Mouse (Mus musculus) hindbrain, embryonic 13.5 days (tissue): Measurements from ENCODE around the gene Strip1. TPM values are rescaled to one million over a fixed set of nuclear protein-coding genes. Genes with fewer than 3 reads are reported as not detected.

Source experiments
- ATAC-seq: fragments of 200-750 bp; cut with Nextera tagmentation; 2 replicates; pipeline ENCODE4 v1.8.0; 2017; ENCODE audit warnings: moderate TSS enrichment; ENCODE audit not compliant: low FRiP score
- H3K27ac ChIP-seq: fragments of 300-500 bp; sonication (generic); 2 replicates; pipeline ENCODE4 v1.5.1; 2015; ENCODE audit warnings: inconsistent platforms, mild to moderate bottlenecking, moderate library complexity
- H3K27me3 ChIP-seq: fragments of 300-500 bp; sonication (generic); 2 replicates; pipeline ENCODE4 v1.6.1; 2015; ENCODE audit warnings: mild to moderate bottlenecking, inconsistent platforms
- H3K36me3 ChIP-seq: fragments of 300-500 bp; sonication (generic); 2 replicates; pipeline ENCODE4 v1.6.1; 2015; ENCODE audit warnings: mild to moderate bottlenecking, inconsistent platforms
- H3K4me1 ChIP-seq: fragments of 300-500 bp; sonication (generic); replicated peaks from 2 replicates; pipeline ENCODE4 v1.6.1; 2015; ENCODE audit warnings: inconsistent platforms
- H3K4me2 ChIP-seq: fragments of 300-500 bp; sonication (generic); 2 replicates; pipeline ENCODE4 v1.6.1; 2015; ENCODE audit warnings: inconsistent platforms, mild to moderate bottlenecking, moderate library complexity
- H3K4me3 ChIP-seq: fragments of 300-500 bp; sonication (generic); 2 replicates; pipeline ENCODE4 v1.5.1; 2015; ENCODE audit warnings: mild to moderate bottlenecking, inconsistent platforms
- H3K9ac ChIP-seq: fragments of 300-500 bp; sonication (generic); 2 replicates; pipeline ENCODE4 v1.6.1; 2015; ENCODE audit warnings: mild to moderate bottlenecking, inconsistent platforms
- H3K9me3 ChIP-seq: fragments of 300-500 bp; sonication (generic); 2 replicates; pipeline ENCODE4 v1.6.1; 2016; ENCODE audit warnings: inconsistent platforms
- WGBS: fragments of 180-500 bp; shearing (Covaris S2); methylation state at CpG from one replicate; pipeline ENCODE4 v1.1.7; 2015; 5-methylcytosine and 5-hydroxymethylcytosine counted together
- polyA plus RNA-seq: library from polyadenylated mRNA; unstranded; fragments of >200 nt; fragmentation: Nextera tagmentation; extraction: Ambion mirVana; gene quantifications from 2 replicates; pipeline ENCODE4 v1.2.1, GENCODE M21; 2015

Strip1 gene
- polyA plus RNA-seq, 1 experiment from 2014 or later = 143 TPM

DNA sequence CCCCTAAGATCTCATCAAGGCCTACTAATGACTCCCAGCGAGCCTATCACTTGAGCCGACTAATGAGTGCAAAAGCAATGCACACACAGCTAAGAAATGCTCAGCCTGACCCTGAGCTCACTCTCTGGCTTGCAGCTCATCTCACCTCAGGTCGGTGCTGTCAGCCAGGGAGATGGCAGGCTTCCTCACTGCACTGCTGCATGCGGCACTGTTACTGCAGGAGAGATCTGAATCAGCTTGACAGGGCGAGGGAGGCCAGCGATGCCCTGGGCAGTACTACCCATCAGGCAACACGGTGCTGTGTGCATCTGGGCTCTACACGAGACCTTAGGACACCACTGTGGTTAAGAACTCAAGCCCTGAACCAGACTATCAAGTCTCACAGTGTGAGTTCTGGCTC is 6.0 kb downstream of the Strip1 start:
- H3K36me3 ChIP-seq = peaks cover 87% of the 10 kb centered on the region
- no peak overlapping the region for H3K4me3 ChIP-seq
- peaks cover 22% of the 10 kb centered on the region for H3K4me1 ChIP-seq
- WGBS = 92% methylated on average over 8 of the region's 8 CpGs
- no peak overlapping the region for H3K9ac ChIP-seq
- ATAC-seq = no peak
- no peaks in the 10 kb centered on the region for H3K27me3 ChIP-seq
- no peak overlapping the region for H3K4me2 ChIP-seq
- H3K9me3 ChIP-seq = no peaks in the 10 kb centered on the region
- H3K27ac ChIP-seq = no peak overlapping the region

DNA sequence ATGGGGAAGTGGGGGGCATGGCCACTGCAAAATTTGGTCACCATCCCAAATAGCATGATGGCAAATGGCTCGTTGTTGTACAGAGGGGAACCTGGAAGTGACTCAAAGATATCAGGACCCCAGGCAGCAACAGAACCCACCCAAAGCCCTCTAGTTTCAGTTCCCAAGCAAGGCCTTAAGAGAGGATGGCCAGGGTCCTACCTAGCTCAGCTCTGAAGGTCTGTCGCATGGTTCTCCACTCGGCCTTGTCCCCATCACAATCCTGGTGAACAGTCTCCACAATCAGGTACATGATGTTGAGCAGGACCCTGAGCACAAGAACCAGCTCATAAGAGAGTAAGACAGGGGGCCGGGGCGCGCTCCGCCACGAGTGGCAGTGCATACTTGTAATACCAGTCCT is 7.1 kb downstream of the Strip1 start:
- ATAC-seq = no peak
- H3K27ac ChIP-seq = no peak overlapping the region
- no peak overlapping the region for H3K4me3 ChIP-seq
- no peak overlapping the region for H3K4me2 ChIP-seq
- H3K36me3 ChIP-seq = peaks cover 92% of the 10 kb centered on the region
- no peaks in the 10 kb centered on the region for H3K9me3 ChIP-seq
- H3K4me1 ChIP-seq = peaks cover 11% of the 10 kb centered on the region
- H3K27me3 ChIP-seq = no peaks in the 10 kb centered on the region
- 97% methylated on average over 8 of the region's 8 CpGs for WGBS
- no peak overlapping the region for H3K9ac ChIP-seq

- Histone ChIP-seq H3K4me2 (no peak overlapping the region), H3K36me3 (peaks cover 97% of the 10 kb centered on the region), H3K9me3 (no peaks in the 10 kb centered on the region), H3K27me3 (no peaks in the 10 kb centered on the region), H3K4me3 (no peak overlapping the region), H3K9ac (no peak overlapping the region), H3K4me1 (no peaks in the 10 kb centered on the region), H3K27ac (no peak overlapping the region)
- no peak for ATAC-seq
- 99% methylated on average over 7 of the region's 7 CpGs for WGBS
These were observed 9.0 kb downstream of the Strip1 start for GRCm38 (mm10) chr3:107622537-107622936.

GRCm38 (mm10) chr3:107621286-107622075 is 10.0 kb downstream of the Strip1 start:
- no peaks in the 10 kb centered on the region for H3K27me3 ChIP-seq
- no peak overlapping the region for H3K4me2 ChIP-seq
- no peaks in the 10 kb centered on the region for H3K9me3 ChIP-seq
- WGBS = 93% methylated on average over 21 of the region's 21 CpGs
- no peaks in the 10 kb centered on the region for H3K4me1 ChIP-seq
- peaks cover 97% of the 10 kb centered on the region for H3K36me3 ChIP-seq
- H3K27ac ChIP-seq = no peak overlapping the region
- ATAC-seq = no peak
- H3K9ac ChIP-seq = no peak overlapping the region
- no peak overlapping the region for H3K4me3 ChIP-seq

DNA sequence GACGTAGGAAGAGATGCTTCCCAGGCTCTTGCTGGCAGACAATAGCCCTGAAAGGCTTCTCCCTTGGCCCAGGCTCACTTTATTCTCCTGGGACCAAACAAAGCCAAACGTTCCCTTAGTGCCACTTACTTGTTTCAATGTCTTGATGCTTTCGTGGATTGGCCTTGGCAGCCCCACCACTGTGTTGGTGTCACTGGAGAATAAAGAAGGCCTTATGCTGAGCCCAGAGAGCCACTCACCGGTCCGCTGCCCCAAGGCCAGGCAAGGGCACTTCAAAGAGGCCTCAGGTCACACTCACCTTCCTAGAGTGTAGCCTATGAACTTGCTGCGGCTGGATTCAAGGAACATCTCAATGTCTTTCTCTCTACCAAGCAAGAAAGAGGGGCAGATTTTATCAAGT is 11.6 kb downstream of the Strip1 start:
- Histone ChIP-seq H3K27me3 (no peaks in the 10 kb centered on the region), H3K4me3 (no peak overlapping the region), H3K27ac (no peak overlapping the region), H3K9me3 (no peaks in the 10 kb centered on the region), H3K4me2 (no peak overlapping the region), H3K9ac (no peak overlapping the region), H3K36me3 (peaks cover 97% of the 10 kb centered on the region), H3K4me1 (no peaks in the 10 kb centered on the region)
- WGBS = 90% methylated on average over 6 of the region's 6 CpGs
- ATAC-seq = no peak

DNA sequence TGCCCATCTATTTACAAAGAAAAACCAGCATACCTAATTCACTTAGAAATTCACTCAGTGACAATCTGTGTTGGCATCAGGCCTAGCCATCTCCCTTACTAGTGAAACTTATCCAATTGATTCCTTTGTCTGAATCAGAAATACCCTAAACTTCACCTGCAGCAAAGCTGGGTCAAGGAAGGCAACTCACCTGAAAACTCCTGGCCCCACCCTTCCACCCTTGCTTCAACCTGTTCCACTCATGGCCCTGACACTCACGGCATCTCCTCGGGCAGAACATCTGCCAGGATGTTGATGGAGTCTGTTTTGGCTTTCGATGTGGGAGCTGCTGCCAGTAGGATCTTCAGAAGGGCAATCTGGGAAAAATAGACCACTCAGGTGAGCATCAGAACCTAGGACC is 13.7 kb downstream of the Strip1 start:
- no peak overlapping the region for H3K4me2 ChIP-seq
- WGBS = 98% methylated on average over 3 of the region's 3 CpGs

GRCm38 (mm10) chr3:107612902-107613525 is 18.5 kb downstream of the Strip1 start:
- Histone ChIP-seq H3K9me3 (no peaks in the 10 kb centered on the region), H3K4me1 (no peaks in the 10 kb centered on the region), H3K36me3 (peaks cover 77% of the 10 kb centered on the region), H3K4me3 (no peak overlapping the region), H3K9ac (no peak overlapping the region), H3K4me2 (no peak overlapping the region), H3K27ac (no peak overlapping the region), H3K27me3 (no peaks in the 10 kb centered on the region)
- 86% methylated on average over 11 of the region's 11 CpGs for WGBS
- ATAC-seq = peak; percentile 50

More for the DNA sequence above, 13.7 kb downstream of the Strip1 start:
- H3K27ac ChIP-seq = no peak overlapping the region
- no peak overlapping the region for H3K9ac ChIP-seq
- no peaks in the 10 kb centered on the region for H3K4me1 ChIP-seq
- ATAC-seq = no peak
- no peaks in the 10 kb centered on the region for H3K9me3 ChIP-seq
- no peak overlapping the region for H3K4me3 ChIP-seq
- H3K27me3 ChIP-seq = no peaks in the 10 kb centered on the region
- H3K36me3 ChIP-seq = peaks cover 97% of the 10 kb centered on the region

GRCm38 (mm10) chr3:107611394-107611793 is 20.1 kb downstream of the Strip1 start:
- WGBS = 65% methylated on average over 4 of the region's 4 CpGs
- Histone ChIP-seq H3K4me1 (no peaks in the 10 kb centered on the region), H3K36me3 (peaks cover 60% of the 10 kb centered on the region), H3K9ac (no peak overlapping the region), H3K27me3 (no peaks in the 10 kb centered on the region), H3K4me3 (no peak overlapping the region), H3K27ac (no peak overlapping the region), H3K9me3 (no peaks in the 10 kb centered on the region), H3K4me2 (no peak overlapping the region)
- ATAC-seq = no peak

- H3K4me1 ChIP-seq = no peaks in the 10 kb centered on the region
- H3K36me3 ChIP-seq = peaks cover 40% of the 10 kb centered on the region
- no peaks in the 10 kb centered on the region for H3K9me3 ChIP-seq
- H3K27me3 ChIP-seq = peaks cover 6% of the 10 kb centered on the region; the same call in 1 of the 2 replicates
- ATAC-seq = no peak
- WGBS = 57% methylated on average over 3 of the region's 3 CpGs
- no peak overlapping the region for H3K4me3 ChIP-seq
- no peak overlapping the region for H3K27ac ChIP-seq
- H3K9ac ChIP-seq = no peak overlapping the region
- no peak overlapping the region for H3K4me2 ChIP-seq
These were observed 22.1 kb downstream of the Strip1 start for GRCm38 (mm10) chr3:107609376-107609775.

DNA sequence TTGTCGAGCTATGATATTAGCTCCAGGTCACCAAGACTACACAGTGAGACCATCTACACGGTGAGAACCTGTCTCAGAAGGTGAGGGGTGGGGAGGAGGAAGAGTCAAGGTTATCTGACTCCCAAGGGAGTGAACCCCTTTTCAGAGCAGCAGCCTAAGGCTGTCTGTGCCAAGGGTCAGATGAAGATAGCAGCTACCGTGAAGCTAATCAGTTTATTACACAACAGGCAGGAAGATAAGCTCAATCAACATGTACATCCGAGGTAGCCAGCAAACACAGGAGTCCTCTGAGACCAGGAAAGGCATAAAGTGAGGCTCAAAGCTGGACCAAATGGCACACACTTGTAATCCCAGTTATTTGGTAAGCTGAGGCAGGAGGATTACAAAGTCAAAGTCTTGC is 22.7 kb downstream of the Strip1 start:
- peaks cover 11% of the 10 kb centered on the region for H3K27me3 ChIP-seq
- peaks cover 35% of the 10 kb centered on the region for H3K36me3 ChIP-seq
- no peak overlapping the region for H3K4me2 ChIP-seq
- H3K4me1 ChIP-seq = no peaks in the 10 kb centered on the region
- no peak overlapping the region for H3K9ac ChIP-seq
- ATAC-seq = no peak
- H3K4me3 ChIP-seq = no peak overlapping the region
- 70% methylated on average over 4 of the region's 4 CpGs for WGBS
- H3K27ac ChIP-seq = no peak overlapping the region
- H3K9me3 ChIP-seq = no peaks in the 10 kb centered on the region

DNA sequence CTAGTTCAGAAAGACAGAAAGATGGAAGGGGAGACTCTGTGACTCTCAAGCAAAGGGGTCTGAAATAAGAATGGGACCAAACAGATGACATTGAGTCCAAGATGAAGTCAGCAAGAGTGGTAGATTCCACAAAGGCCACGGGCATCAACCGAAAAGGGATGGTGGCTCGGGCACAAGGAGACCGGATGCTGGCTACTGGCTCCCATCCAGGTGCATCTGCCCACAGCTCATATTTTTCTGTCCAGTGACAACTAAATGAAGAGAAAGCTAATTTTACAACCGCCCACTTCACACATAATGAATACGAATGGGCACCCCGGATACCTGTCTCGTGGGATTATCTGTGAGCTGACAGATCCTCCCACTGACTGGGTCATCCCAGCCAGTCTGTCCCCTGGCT is 24.3 kb downstream of the Strip1 start:
- no peaks in the 10 kb centered on the region for H3K9me3 ChIP-seq
- H3K9ac ChIP-seq = no peak overlapping the region
- no peak overlapping the region for H3K27ac ChIP-seq
- H3K36me3 ChIP-seq = peaks cover 19% of the 10 kb centered on the region
- H3K4me3 ChIP-seq = no peak overlapping the region
- ATAC-seq = no peak
- H3K4me1 ChIP-seq = no peaks in the 10 kb centered on the region
- H3K4me2 ChIP-seq = no peak overlapping the region
- WGBS = 85% methylated on average over 8 of the region's 8 CpGs
- H3K27me3 ChIP-seq = peaks cover 22% of the 10 kb centered on the region

DNA sequence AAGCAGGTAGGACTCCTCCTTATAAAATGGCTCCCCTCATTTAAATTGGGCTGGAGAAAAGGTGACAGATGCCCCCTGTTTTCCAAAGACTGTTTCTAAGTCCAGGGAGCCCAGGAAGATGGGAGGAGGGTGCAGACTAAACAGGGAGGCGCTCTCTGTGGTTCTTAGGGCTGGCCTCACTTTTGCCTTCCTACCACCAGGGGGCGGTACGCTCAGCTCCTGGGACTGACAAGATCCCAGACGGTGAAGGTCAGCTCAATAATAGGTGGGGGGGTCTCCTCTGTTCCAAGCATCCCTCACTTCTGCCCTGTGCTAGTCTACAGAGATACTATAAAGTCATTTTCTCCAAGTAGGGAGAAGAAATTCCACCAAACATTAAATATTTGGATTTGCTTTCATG is 26.2 kb downstream of the Strip1 start:
- H3K9ac ChIP-seq = no peak overlapping the region
- 10% methylated on average over 4 of the region's 4 CpGs for whole genome bisulfite sequencing
- no peaks in the 10 kb centered on the region; the same call in 1 of the 2 replicates for H3K36me3 ChIP-seq
- H3K4me1 ChIP-seq = no peaks in the 10 kb centered on the region
- no peaks in the 10 kb centered on the region for H3K9me3 ChIP-seq
- no peak overlapping the region for H3K4me2 ChIP-seq
- no peak overlapping the region for H3K27ac ChIP-seq
- peaks cover 41% of the 10 kb centered on the region for H3K27me3 ChIP-seq
- ATAC-seq = no peak
- no peak overlapping the region for H3K4me3 ChIP-seq

DNA sequence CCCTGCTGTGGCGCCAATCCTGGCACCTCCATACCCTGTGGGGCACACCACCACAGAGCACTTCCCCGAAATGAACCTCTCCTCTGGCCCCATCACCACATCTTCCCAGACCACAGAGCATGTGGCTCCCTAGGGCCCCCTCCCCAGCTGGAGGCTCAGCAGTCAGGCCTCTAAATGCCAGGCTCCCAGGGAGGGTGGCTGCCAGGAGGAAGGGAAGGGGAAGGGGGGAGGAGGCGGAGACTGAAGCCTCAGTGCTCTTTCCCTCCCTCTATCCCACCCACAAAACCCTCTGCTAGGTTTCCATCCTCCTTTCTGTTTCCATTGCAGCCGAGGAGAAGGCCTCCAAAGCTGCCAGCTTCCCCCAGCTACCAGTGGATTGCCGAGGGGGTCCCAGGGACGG is 31.4 kb downstream of the Strip1 start:
- peaks cover 88% of the 10 kb centered on the region for H3K27me3 ChIP-seq
- H3K9me3 ChIP-seq = no peaks in the 10 kb centered on the region
- H3K9ac ChIP-seq = no peak overlapping the region
- H3K4me2 ChIP-seq = no peak overlapping the region
- H3K4me1 ChIP-seq = peaks cover 10% of the 10 kb centered on the region
- no peaks in the 10 kb centered on the region for H3K36me3 ChIP-seq
- no peak overlapping the region for H3K4me3 ChIP-seq
- 49% methylated on average over 6 of the region's 6 CpGs for WGBS
- no peak for ATAC-seq
- no peak overlapping the region for H3K27ac ChIP-seq
